Mouse (Mus musculus) subcutaneous adipose tissue, adult 2 months (tissue): Measurements from ENCODE around the gene Nt5c3. TPM values are rescaled to one million over a fixed set of nuclear protein-coding genes. Genes with fewer than 3 reads are reported as not detected.

Experiments
- polyA plus RNA-seq: library from polyadenylated mRNA; depleted of rRNA; stranded (reverse); fragments of >200 nt; gene quantifications from 2 replicates; pipeline ENCODE4 v1.2.3, GENCODE M21; 2012; ENCODE audit warnings: low replicate concordance; rRNA removed

The Nt5c3 gene
- 5.2 and 8.8 TPM in 2 replicates for polyA plus RNA-seq

DNA sequence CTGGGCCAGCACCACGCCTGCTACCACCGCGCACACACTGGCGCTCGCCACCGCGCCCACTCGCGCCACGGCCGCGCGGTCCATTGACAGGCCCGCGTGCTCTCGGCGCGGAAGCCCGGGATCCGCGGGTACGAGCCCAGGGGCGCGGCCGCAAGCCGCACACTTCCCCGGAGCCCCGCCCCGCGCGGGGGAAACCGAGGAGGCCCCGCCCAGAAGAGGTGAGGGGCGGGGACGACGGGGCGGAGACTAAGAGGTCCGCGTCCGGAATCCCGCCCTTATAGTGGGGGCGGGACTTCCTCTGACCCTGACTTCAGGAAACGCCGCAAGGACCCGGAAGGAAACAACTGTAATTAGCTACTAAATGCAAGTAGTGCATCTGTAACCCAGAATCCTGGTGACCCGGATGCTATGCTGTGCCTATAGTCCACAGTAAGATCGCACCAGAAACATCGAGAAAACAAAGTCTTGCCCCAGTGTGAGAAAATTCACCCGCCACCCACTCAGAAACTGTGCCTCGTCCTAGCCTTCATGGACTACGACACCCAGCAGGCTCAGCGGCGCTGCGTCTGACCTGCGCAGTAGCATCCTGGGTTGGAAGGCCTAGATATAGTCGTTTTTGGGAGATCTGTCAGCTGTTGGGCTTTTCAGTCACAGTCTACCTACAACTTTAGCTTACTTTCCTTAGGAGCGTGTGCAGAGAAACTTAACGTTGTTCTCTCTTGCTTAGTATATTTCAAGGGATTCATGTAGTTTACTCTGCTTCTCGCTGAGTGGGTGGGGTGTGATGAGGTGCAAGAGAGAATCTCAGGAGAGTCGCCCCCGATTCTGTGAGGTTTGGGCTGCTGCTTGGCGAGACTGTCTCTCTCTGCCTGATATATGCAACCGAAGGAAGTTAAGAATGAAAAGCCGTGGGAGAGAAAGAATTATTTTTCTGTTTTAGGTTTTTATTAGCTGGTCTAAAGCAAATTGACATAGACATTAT is at the start of gene Nt5c3, which contains the start of gene Vmn1r4:
Gene Nt5c3, minus strand, starts transcription at position 207 of the 982 bp plus-strand sequence.
Gene Vmn1r4, plus strand, starts transcription at position 290 of the 982 bp plus-strand sequence.

GRCm38 (mm10) chr6:56969973-56970372 is 46.2 kb upstream of the Nt5c3 start, which contains the start of gene Vmn1r5:
Gene Vmn1r5, plus strand, starts transcription at chr6:56970273.

Other genes starting within 250 kb of the Nt5c3 start
- 2.9 and 5.3 TPM in 2 replicates for gene Lsm5, start 219.2 kb downstream of the Nt5c3 start, polyA plus RNA-seq
- gene Avl9, start 209.0 kb downstream of the Nt5c3 start, polyA plus RNA-seq = 5.1 and 8.4 TPM in 2 replicates
- 8.9 and 11.6 TPM in 2 replicates for gene Kbtbd2, start 126.1 kb downstream of the Nt5c3 start, polyA plus RNA-seq
- 118 and 119 TPM in 2 replicates for gene Fkbp9, start 91.9 kb downstream of the Nt5c3 start, polyA plus RNA-seq
- 0.13 TPM in 1 of 2 replicates, not detected in the other for gene Vmn1r4, start 83 bp upstream of the Nt5c3 start, polyA plus RNA-seq
- not detected in 2 replicates for gene Vmn1r5, start 46.3 kb upstream of the Nt5c3 start, polyA plus RNA-seq
- not detected in 2 replicates for gene Vmn1r6, start 73.3 kb upstream of the Nt5c3 start, polyA plus RNA-seq
- gene Vmn1r7, start 101.4 kb upstream of the Nt5c3 start, polyA plus RNA-seq = not detected in 2 replicates
- gene Vmn1r8, start 108.4 kb upstream of the Nt5c3 start, polyA plus RNA-seq = not detected in 2 replicates
- not detected in 2 replicates for gene Vmn1r9, start 142.9 kb upstream of the Nt5c3 start, polyA plus RNA-seq
- not detected in 2 replicates for gene Vmn1r10, start 185.5 kb upstream of the Nt5c3 start, polyA plus RNA-seq
- gene Vmn1r11, start 209.5 kb upstream of the Nt5c3 start, polyA plus RNA-seq = not detected in 2 replicates
- gene Vmn1r12, start 233.0 kb upstream of the Nt5c3 start, polyA plus RNA-seq = not detected in 2 replicates